Mouse (Mus musculus) MEL (cell line): ENCODE measurements at regions not wholly inside any gene's neighbourhood (a gene's known extent, or its start where the extent isn't known, plus 50 kb on each side); places are given as distances from the start of the nearest gene placed in this dataset.

ENCODE experiments used
- DNase-seq: peaks from one replicate; pipeline ENCODE4 v3.0.0; 2011; ENCODE audit warnings: low read depth, low spot score
- H3K27ac ChIP-seq: 2 replicates; pipeline ENCODE4 v1.5.1; 2012; ENCODE audit warnings: low read depth, mild to moderate bottlenecking, control low read depth, low read length, moderate library complexity; ENCODE audit not compliant: control insufficient read depth
- H3K27me3 ChIP-seq, 2 experiments: fragments of 150-350 bp in 1 of 2; sonication (generic) in 1 of 2; 2 replicates each; pipeline ENCODE4 v1.6.1; 2012; ENCODE audit warnings: low read length in 2 of 2, mild to moderate bottlenecking in 2 of 2, improper control_type of control experiment in 1 of 2, moderate library complexity in 1 of 2; ENCODE audit not compliant: insufficient read depth in 2 of 2, control insufficient read depth in 1 of 2
- H3K36me3 ChIP-seq, 2 experiments: 2 replicates each; pipeline ENCODE4 v1.6.1; 2012 to 2014; ENCODE audit warnings: low read length in 2 of 2, improper control_type of control experiment in 1 of 2, inconsistent platforms in 1 of 2, mild to moderate bottlenecking in 1 of 2; ENCODE audit not compliant: insufficient read depth in 2 of 2, control insufficient read depth in 1 of 2
- H3K4me1 ChIP-seq, 2 experiments: fragments of 150-350 bp in 1 of 2; sonication (generic) in 1 of 2; 2 replicates each; pipeline ENCODE4 v1.6.1; 2012; ENCODE audit warnings: low read length in 2 of 2, improper control_type of control experiment in 1 of 2, mild to moderate bottlenecking in 1 of 2; ENCODE audit not compliant: insufficient read depth in 2 of 2, control insufficient read depth in 1 of 2
- H3K4me3 ChIP-seq, 2 experiments: fragments of 150-350 bp in 1 of 2; sonication (generic) in 1 of 2; 2 replicates each; pipeline ENCODE4 v1.5.1; 2012; ENCODE audit warnings: low read depth in 2 of 2, low read length in 2 of 2, mild to moderate bottlenecking in 2 of 2, moderate library complexity in 2 of 2, control low read depth in 1 of 2, improper control_type of control experiment in 1 of 2; ENCODE audit not compliant: control insufficient read depth in 1 of 2, insufficient read depth in 1 of 2
- H3K79me2 ChIP-seq: 2 replicates; pipeline ENCODE4 v1.6.1; 2012; ENCODE audit warnings: mild to moderate bottlenecking, low read length, moderate library complexity; ENCODE audit not compliant: control insufficient read depth, poor library complexity, insufficient read depth
- H3K9ac ChIP-seq: 2 replicates; pipeline ENCODE4 v1.6.1; 2012; ENCODE audit warnings: low read depth, mild to moderate bottlenecking, control low read depth, low read length, moderate library complexity; ENCODE audit not compliant: control insufficient read depth, poor library complexity, severe bottlenecking
- H3K9me3 ChIP-seq: fragments of 150-350 bp; sonication (generic); replicated peaks from 2 replicates; pipeline ENCODE4 v1.6.1; 2012; ENCODE audit warnings: mild to moderate bottlenecking, low read length, improper control_type of control experiment, moderate library complexity; ENCODE audit not compliant: insufficient read depth
- CHD2 ChIP-seq: IDR thresholded peaks from 2 replicates; pipeline ENCODE4 v1.6.1; 2011; ENCODE audit warnings: low read length, improper control_type of control experiment
- CTCF ChIP-seq, 3 experiments: IDR thresholded peaks in 2 of 3; conservative IDR thresholded peaks in 1 of 3; 2 replicates each; pipeline ENCODE4 v1.5.1; 2011 to 2012; ENCODE audit warnings: low read length in 3 of 3, low read depth in 2 of 3, mild to moderate bottlenecking in 2 of 3, improper control_type of control experiment in 1 of 3, inconsistent platforms in 1 of 3, mixed read lengths in 1 of 3, moderate library complexity in 1 of 3; ENCODE audit not compliant: control insufficient read depth in 1 of 3, insufficient read depth in 1 of 3, poor library complexity in 1 of 3, severe bottlenecking in 1 of 3
- ELF1 ChIP-seq: IDR thresholded peaks from 2 replicates; pipeline ENCODE4 v1.6.1; 2014; ENCODE audit warnings: low read depth, mild to moderate bottlenecking, inconsistent platforms, low read length, improper control_type of control experiment, moderate library complexity
- EP300 ChIP-seq, 2 experiments: IDR thresholded peaks; 2 replicates each; pipeline ENCODE4 v1.6.1; 2011; ENCODE audit warnings: improper control_type of control experiment in 2 of 2, low read length in 2 of 2, low read depth in 1 of 2, mild to moderate bottlenecking in 1 of 2
- GATA1 ChIP-seq: IDR thresholded peaks from 2 replicates; pipeline ENCODE4 v1.6.1; 2011; ENCODE audit warnings: low read depth, low read length, improper control_type of control experiment
- JUND ChIP-seq: IDR thresholded peaks from 2 replicates; pipeline ENCODE4 v1.6.1; 2011; ENCODE audit warnings: low read depth, mild to moderate bottlenecking, improper control_type of control experiment, low read length
- MEF2A ChIP-seq: IDR thresholded peaks from 2 replicates; pipeline ENCODE4 v1.6.1; 2014; ENCODE audit warnings: low read depth, mild to moderate bottlenecking, inconsistent platforms, low read length, improper control_type of control experiment; ENCODE audit not compliant: poor library complexity, insufficient replicate concordance, severe bottlenecking; ENCODE audit errors: extremely low read depth
- MXI1 ChIP-seq: IDR thresholded peaks from 2 replicates; pipeline ENCODE4 v1.6.1; 2011; ENCODE audit warnings: mild to moderate bottlenecking, low read depth, low read length, improper control_type of control experiment
- NELFE ChIP-seq: IDR thresholded peaks from 2 replicates; pipeline ENCODE4 v1.6.1; 2011; ENCODE audit warnings: low read depth, low read length, improper control_type of control experiment
- NRF1 ChIP-seq: IDR thresholded peaks from 2 replicates; pipeline ENCODE4 v1.6.1; 2014; ENCODE audit warnings: low read depth, mild to moderate bottlenecking, inconsistent platforms, low read length, improper control_type of control experiment, moderate library complexity; ENCODE audit not compliant: poor library complexity, insufficient read depth, severe bottlenecking
- POLR2A ChIP-seq, 2 experiments: IDR thresholded peaks; 2 replicates each; pipeline ENCODE4 v1.6.1; 2011 to 2012; ENCODE audit warnings: low read length in 2 of 2, mild to moderate bottlenecking in 2 of 2, control low read depth in 1 of 2, improper control_type of control experiment in 1 of 2, low read depth in 1 of 2, moderate library complexity in 1 of 2; ENCODE audit not compliant: control insufficient read depth in 1 of 2, insufficient read depth in 1 of 2, poor library complexity in 1 of 2
- POLR2AphosphoS5 ChIP-seq: IDR thresholded peaks from 2 replicates; pipeline ENCODE4 v1.6.1; 2012; ENCODE audit warnings: low read depth, borderline replicate concordance, mild to moderate bottlenecking, inconsistent platforms, low read length, moderate library complexity, mixed read lengths
- SIN3A ChIP-seq: IDR thresholded peaks from 2 replicates; pipeline ENCODE4 v1.6.1; 2012; ENCODE audit warnings: low read length, improper control_type of control experiment, inconsistent platforms
- TBP ChIP-seq: IDR thresholded peaks from 2 replicates; pipeline ENCODE4 v1.8.0; 2011; ENCODE audit warnings: low read depth, low read length, improper control_type of control experiment
- UBTF ChIP-seq: IDR thresholded peaks from 2 replicates; pipeline ENCODE4 v1.6.1; 2012; ENCODE audit warnings: low read depth, mild to moderate bottlenecking, inconsistent platforms, low read length, improper control_type of control experiment, moderate library complexity, borderline replicate concordance; ENCODE audit not compliant: insufficient read depth
- ZKSCAN1 ChIP-seq: IDR thresholded peaks from 2 replicates; pipeline ENCODE4 v1.6.1; 2012; ENCODE audit warnings: low read depth, mild to moderate bottlenecking, inconsistent platforms, low read length, improper control_type of control experiment, moderate library complexity
- ZMIZ1 ChIP-seq: IDR thresholded peaks from 2 replicates; pipeline ENCODE4 v1.6.1; 2012; ENCODE audit warnings: low read depth, mild to moderate bottlenecking, inconsistent platforms, low read length, improper control_type of control experiment, moderate library complexity

- H3K9ac ChIP-seq = no peak overlapping the region
- H3K36me3 ChIP-seq = no peaks in the 10 kb centered on the region
- TF ChIP-seq GATA1 (no peak), JUND (no peak), UBTF (no peak), NELFE (no peak), EP300 (IDR thresholded peaks at IDR 0.05; ENCODE audit: low read depth in 1 of 2, low read length in 2 of 2) (no peak), SIN3A (no peak), CHD2 (no peak)
- no peaks in the 10 kb centered on the region for H3K27me3 ChIP-seq
- H3K9me3 ChIP-seq = no peaks in the 10 kb centered on the region
- H3K4me1 ChIP-seq = no peaks in the 10 kb centered on the region
- no peak for DNase-seq
- H3K27ac ChIP-seq = no peak overlapping the region
- H3K4me3 ChIP-seq = no peak overlapping the region
- no peaks in the 10 kb centered on the region for H3K79me2 ChIP-seq
Measured at GRCm38 (mm10) chr9:41479085-41479484, 317.6 kb upstream of the Ubash3b start.

GRCm38 (mm10) chr9:41478106-41478848, 316.8 kb upstream of the Ubash3b start:
- TF ChIP-seq TBP = no peak
- TF ChIP-seq POLR2A (IDR thresholded peaks at IDR 0.05; ENCODE audit: control insufficient read depth in 1 of 2, insufficient read depth in 1 of 2, low read depth in 1 of 2, low read length in 2 of 2, poor library complexity in 1 of 2) = no peak
- TF ChIP-seq POLR2AphosphoS5 = no peak
- TF ChIP-seq MEF2A = no peak
- TF ChIP-seq ZMIZ1 = no peak
- no peak for TF ChIP-seq CTCF (IDR thresholded peaks at IDR 0.05 in 2 of 3, conservative IDR thresholded peaks at IDR 0.05 in 1 of 3; ENCODE audit: control insufficient read depth in 1 of 3, insufficient read depth in 1 of 3, low read depth in 2 of 3, low read length in 3 of 3, poor library complexity in 1 of 3, severe bottlenecking in 1 of 3)
- no peak for TF ChIP-seq ZKSCAN1
- no peak for TF ChIP-seq ELF1
- no peak for TF ChIP-seq NRF1
- TF ChIP-seq MXI1 = no peak
- no peak for TF ChIP-seq GATA1
- Histone ChIP-seq H3K4me1 (no peaks in the 10 kb centered on the region), H3K9ac (no peak overlapping the region), H3K4me3 (no peak overlapping the region), H3K9me3 (no peaks in the 10 kb centered on the region), H3K36me3 (no peaks in the 10 kb centered on the region), H3K79me2 (no peaks in the 10 kb centered on the region), H3K27me3 (no peaks in the 10 kb centered on the region), H3K27ac (no peak overlapping the region)
- no peak for DNase-seq
